Mouse (Mus musculus) left cerebral cortex, adult 18-20 months (tissue): ENCODE results near the gene 2310030G06Rik. TPM values are rescaled to one million over a fixed set of nuclear protein-coding genes. Genes with fewer than 3 reads are reported as not detected.

Experiments used
- DNase-seq, 2 experiments: peaks; one replicate each; pipeline ENCODE4 v3.0.0; 2021 to 2022; ENCODE audit warnings: low spot score in 2 of 2, mixed read lengths in 1 of 2
- total RNA-seq, 2 experiments: library from RNA; stranded (reverse); gene quantifications; 2 replicates each; pipeline ENCODE4 v1.2.3; 2021

The 2310030G06Rik gene
- total RNA-seq, 2 experiments from 2014 or later: 2.7 to 3.1 TPM

DNA sequence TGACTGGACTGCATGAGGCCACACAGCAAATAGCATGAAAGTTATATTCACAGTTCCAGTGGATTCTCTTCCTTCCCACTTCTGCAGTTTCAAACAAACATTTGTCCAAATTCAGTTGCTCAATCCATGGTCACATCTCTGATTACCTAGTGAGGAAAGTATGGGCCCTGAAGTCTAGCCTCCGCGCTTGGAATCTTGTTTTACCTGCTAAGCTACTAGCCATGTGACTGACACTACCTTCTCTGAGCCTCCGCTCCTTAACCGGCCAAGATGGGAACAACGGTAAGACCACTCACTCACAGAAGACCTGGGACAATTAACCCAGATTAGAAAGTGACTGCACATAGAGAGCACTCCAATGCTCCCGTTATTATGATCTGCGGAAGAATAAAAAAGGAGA lies 530 bp downstream of the 2310030G06Rik start:
- DNase-seq: no peak

DNA sequence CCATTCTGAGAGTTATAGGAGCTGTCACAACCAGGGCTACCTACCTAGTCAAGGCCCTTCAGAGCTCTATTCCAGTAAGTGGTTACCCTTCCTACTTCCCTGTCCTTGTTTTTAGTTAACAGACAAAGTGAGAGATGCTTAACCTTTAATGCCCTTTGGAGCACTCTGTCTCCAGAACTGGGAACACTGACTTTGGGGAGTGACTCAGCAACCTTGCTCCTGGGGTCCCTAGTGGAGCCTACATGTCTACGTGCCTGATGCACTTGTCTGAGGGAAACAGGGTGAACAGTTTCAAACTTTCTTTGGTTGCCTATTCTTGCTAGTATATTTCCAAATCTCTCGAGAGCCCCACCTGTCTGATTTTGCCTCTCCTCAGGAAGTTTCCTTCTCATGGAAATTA lies 3.6 kb downstream of the 2310030G06Rik start:
- no peak for DNase-seq

DNA sequence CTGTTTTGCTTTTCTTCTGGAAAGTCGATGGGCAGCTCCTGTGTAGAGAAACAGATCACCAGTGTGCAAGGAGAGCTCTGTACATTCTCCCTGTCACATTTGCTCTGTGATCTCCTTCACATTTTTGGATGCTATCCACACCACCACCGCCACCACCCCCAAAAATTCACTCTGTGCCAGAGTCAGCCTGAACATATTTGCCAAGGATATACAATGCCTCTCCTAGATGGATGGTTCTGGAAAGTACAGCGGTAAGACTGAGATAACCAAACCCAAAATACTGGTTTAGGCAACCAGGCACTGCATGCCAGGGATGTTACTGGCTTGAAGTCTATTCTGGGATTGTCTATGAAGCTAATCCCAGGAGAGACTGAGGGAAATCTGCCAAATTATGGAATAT lies 4.1 kb downstream of the 2310030G06Rik start:
- DNase-seq: no peak

DNA sequence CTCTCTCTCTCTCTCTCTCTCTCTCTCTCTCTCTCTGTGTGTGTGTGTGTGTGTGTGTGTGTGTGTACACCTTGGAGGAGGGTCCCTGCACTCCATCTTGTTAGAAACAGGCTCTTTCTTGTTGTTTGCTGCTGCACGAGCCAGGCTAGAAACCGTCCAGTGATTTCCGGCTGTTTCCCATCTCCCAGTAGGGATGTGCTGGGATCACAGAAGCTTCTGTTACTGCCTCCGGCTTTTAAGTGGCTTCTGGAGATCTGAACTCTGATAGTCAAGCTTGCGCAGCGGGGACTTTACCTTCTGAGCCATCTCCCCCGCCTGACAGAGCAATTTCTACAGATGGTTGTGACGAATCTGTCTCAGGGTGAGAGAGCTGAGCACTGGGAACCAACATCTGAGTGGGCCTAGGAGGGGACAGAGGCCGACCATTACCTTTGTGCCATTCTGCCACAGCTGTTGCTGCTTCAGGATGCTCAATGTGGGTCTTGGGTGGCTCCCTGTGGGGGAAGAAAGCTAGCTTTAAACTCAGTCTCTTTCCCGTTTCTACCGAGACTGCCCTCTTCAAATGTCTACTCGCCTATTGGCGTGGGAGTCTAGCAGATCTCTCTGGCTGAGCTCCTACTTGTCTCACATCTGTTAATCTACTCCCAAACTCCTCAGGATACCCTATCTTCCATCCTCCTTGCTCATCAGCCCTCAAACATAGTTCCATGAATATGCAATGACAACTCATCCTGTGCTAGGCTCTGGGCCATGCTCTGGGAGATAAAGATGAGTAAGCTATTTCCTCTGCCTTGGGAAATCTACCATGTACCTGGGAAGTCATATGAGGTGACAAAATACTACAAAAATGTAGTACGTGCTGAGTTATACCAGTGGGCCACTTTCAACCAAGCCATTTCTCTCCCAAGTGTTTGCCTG lies 5.2 kb downstream of the 2310030G06Rik start:
- DNase-seq: peak in 1 of 2 experiments; percentile 26

DNA sequence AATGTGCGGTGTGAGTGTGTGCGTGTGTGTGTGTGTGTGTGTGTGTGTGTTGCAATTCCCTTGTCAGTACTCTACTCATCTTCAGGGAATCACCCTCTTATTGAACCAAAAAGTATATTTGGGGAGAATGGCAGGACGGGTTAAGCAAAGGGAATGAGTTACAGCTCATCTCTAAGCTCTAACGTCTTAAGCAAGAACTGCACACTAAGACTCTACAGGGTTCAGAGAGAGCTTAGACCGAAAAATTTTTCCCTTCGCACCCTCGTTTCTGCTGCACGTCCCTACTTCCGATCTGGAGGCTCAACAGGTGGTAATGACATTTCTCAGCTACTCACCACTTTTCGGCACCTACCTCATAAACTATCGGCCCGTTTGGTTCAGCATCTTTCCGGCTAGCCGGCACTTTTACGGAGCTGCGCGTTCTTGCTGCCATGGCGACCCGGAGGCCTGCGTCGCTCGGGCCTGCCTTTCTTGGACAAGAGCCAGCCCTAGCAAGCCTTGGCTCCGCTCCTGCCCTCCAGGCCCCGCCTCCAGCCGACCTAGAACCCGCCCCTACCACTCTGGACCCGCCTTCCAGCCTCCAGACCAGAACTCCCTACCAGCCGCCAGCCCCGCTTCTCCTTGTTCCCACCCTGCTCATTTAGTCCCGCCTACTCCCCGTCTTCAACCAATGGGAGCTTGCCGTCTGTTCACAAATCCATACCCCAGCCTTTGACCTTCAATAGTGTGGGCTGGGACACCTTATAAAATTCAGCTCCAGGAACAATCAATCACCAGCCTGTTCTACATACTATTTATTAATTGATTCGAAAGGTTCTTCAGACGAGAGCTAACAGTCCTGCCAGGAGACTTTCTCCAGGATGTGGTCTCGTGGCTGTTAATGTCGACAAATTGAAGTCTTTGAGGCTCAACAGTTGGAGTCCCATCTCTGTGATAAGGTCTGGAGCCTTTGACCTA lies 7.1 kb downstream of the 2310030G06Rik start, which contains the start of gene Dixdc1:
TSS of gene Dixdc1 (minus strand) at position 604 of the 957 bp plus-strand sequence.
- peak; percentile 81 to 83 for DNase-seq

DNA sequence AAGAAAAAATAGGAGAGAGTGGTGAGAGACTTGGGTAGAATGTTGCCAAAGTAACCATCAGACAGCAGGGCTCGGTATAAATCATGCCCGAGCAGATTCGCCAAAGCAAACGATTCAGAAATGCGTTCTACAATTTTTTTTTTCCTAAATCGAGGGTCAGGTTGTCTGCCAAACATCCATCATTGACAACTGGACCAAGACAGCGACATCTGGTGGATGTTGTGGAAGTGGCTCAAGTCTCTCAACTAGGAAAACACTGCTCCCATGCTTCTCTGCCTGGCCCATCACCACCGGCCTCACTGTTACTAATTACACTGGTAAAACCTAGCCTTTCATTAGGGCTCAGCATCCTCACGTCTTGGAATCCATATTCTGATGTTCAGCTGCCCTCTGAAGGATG lies 11.3 kb downstream of the 2310030G06Rik start:
- peak; percentile 59 to 64 for DNase-seq

DNA sequence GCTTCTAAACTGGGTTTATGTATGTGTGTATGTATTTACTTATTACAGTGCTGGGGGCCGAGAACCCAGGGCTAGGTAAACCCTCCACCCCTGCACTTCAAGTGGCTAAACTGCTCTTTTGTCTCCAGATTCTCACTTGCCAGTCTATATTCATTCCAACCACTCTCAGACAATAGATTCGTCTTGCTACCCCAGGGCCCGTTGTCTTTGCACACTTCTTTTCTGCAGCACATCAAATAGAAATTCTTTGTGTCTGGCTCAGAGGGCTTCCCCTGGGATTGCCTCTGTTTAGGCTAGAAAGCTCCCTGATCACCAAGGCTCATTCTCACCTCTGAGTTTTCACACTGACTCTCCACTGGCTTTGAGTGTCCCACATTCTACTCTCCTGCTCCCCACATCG lies 13.8 kb downstream of the 2310030G06Rik start:
- no peak for DNase-seq

DNA sequence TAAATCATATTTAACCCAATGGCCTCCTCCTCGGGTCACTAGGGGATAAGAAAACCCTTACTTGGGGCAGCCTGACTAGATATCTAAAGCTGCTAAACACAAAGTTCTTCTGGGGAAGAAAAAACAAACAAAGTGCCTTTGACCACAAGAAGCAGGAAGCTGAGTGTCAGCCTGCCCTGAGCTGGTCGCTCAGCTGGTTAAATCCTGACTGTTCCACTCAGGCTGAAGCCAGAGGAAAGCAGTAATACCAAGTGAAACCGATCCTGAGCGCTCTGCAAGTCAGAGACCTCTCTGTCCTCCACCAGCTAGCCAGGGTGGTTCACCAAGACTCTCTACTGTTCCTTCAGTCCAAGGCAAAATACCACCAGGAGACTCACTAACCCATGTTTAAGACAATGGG lies 16.7 kb downstream of the 2310030G06Rik start:
- no peak for DNase-seq

DNA sequence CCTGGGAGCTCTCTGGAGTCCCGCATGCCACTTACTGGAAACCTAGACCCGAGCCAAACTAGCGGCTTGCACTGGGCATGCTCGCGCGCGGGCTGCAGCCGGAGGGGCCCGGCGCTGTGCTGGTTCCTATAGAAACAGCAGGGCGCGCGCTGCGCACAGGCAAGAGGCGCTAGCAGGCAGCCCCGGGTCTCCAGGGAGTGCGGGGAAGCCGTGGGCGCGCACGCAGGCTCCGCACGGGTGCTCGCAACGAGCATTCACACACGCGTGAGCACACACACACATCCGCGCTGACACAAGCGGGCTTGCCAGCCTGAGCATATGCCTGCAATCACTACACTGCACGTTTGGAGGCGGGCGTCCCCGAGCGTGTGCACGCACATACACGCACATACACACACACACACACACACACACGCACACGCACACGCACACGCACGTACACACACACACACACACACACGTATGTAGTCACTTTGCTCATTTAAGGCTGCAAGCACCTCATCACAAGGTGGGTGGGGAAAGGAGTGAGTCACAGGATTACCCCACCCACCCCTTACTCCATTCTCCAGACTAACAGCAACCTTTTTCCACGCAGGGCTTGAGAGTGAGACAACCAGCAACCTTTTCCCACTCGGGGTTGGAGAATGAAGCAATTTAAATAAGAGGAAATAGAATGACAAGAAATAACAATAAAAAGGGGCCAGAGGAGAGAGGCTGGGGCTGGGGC lies 18.2 kb downstream of the 2310030G06Rik start:
- DNase-seq: peak; percentile 79 to 89

DNA sequence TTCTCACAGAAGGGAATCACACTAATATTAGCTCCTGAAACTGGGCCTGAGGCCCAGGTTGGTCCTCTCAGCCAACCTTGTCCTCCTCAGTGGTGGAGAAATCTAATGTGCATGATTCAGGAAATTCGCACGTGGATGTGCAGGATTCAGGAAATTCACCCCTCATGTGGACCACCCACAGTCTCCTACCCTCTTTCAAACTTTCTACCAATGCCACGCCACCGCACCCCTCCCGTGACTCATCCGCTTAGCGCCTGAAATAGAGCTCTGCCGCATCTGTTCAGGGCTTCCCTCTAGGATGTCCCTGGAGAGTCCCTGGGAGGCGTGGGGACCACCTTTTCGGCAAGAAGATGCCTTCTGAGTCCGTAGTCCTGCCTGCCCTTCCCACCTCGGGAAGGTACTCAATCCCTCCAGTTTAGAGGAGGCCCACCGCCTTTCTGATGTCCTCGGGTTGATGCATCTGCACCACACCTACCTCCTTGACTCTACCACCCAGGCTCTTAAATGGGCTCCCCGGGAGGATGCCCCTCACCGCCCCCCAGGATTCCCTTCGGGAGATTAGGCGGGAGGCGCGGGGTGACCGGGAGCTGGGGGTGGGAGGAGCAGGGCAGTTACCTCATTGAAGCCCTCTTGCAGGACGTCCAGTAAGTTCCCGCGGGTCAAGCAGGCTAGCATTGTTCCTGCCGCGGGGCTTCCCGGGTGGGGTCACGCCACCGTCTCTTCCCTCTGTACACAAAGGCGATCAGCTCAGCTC lies 19.0 kb downstream of the 2310030G06Rik start:
- DNase-seq: peak; percentile 78 to 80

DNA sequence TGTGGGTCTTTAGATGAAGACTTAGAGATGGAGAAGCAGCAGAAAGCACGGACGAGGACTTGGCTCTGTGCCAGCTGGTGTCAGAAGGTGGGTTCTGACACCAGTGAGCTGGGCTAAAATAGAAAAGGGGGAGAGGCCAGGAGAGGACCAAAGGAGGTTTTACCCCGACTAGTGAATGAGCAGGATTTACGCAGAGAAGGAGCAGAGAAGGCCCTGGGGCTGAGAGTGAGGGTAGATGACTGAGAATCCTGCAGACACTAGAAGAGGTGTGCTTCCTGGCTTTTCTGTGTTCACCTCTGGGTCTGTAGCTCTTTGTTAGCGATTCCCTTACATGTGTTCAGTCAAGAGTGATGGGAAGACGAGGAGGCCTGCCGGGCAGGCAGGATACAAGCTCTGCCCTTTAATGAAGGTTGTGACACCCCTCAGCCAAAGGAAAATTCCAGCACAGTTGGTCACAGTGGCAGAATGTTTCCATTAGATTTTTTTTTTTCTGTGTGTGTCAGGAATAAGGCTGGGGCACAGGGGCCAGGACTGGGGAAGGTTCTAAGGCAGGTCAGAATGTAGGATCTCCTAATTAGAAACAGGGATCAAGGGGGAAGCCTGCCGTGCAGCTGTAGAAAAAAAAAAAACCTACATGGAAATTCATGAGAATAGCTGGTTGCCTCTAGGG lies 20.3 kb downstream of the 2310030G06Rik start:
- no peak for DNase-seq

DNA sequence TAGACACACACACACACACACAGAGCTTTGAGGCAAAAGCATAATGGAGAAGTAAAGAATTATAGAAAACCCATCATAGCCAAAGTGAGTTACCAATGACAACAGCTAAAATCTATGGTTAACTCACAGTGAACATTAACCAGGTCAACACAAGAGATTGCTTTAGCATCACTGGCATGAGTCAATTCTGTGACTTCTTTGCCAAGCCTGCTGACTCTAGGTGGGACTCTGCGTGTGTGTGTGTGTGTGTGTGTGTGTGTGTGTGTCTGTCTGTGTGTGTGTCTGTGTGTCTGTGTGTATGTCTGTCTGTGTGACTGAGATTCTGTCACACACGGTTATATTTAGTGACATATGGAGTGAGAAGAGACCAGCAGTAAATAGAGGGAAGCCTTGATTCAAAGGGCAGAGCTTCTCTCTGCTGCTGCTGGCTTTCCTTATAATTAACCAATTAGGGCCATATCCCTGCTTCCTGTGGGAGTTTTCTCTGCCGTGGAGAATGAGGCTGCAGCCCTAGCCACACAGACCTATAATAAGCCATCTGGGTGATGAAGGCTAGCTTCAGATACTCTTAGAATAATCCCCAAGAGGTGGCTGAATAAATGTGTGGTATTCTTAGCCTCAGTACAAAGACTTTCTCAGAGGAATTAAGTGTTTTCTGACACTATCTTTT lies 21.5 kb downstream of the 2310030G06Rik start:
- DNase-seq: no peak

DNA sequence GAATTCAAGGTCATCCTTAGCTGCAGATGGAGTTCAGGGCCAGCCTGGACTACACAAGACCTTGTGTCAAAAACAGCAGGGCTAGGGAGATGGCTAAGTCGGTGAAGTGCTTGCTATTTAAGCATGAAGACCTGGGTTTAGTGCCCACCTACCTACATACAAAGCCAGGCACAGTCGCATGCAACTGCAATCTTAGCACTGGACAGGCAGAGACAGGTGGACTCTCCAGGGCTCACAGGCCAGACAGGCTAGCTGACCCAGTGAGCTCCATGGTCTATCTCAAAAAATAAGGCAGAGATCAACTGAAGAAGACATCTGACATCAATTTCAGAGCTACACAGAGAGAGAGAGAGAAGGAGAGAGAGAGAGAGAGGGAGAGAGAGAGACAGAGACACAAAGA lies 22.2 kb downstream of the 2310030G06Rik start:
- DNase-seq: no peak

DNA sequence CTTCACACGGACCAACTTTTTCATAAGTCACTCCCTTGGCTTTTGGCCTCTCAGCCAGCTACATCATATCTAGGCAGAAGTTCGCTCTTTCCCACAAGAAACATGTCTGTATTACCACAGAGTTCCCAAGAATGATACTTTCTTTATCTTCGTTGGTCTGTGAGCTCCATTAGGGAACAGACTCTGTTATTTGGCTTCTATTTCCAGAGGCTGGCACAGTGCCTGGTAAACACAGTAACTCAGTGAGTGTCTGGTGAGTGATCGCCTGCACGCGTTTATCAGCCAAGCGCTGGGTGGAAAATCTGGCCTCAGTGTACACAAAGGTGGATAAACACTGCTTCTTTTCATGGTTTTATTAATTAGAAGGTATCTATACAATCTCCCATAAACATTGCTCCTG lies 22.9 kb downstream of the 2310030G06Rik start:
- peak in 1 of 2 experiments; percentile 38 for DNase-seq

DNA sequence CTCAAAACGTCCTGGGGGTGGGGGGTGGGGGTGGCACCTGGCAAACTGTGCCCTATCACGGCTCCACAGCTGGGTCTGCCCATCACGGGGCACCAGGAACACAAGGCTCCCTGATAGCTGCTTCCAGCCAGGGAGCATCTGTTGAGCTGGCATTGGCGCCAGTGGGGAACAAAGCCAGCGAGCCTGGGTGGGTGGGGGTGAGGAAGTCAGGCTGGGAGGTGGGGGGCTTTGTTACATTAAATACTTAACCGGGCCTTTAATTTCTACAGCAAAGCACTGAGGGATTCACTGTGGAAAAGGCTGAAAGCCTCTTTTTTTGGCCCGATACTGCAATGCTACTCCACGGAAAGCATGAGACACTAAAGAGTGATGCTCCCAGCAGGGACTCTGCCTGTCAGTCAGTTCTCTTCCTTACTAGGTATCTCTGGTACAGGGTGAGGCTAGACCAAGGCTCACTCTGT lies 23.9 kb downstream of the 2310030G06Rik start:
- DNase-seq: no peak

DNA sequence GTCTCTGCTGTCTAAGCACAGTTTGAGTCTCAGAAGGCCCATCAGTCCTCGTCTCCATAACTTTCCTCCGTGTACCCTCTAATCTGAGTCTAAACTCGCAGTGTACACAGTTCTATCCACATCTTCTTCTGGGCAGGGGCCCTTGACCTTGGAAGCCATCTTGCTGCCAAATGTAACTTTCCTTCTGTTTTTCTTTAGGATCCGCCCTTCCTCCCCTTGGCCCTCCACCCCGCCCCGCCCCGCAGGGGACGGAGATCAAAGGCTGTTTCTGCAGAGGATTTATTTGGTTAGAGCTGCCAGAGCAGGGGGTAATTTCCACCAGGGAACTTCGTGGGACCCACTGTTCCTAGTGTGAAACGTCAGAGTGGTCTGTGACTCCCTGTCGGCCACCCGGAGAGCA lies 25.3 kb downstream of the 2310030G06Rik start:
- no peak for DNase-seq

DNA sequence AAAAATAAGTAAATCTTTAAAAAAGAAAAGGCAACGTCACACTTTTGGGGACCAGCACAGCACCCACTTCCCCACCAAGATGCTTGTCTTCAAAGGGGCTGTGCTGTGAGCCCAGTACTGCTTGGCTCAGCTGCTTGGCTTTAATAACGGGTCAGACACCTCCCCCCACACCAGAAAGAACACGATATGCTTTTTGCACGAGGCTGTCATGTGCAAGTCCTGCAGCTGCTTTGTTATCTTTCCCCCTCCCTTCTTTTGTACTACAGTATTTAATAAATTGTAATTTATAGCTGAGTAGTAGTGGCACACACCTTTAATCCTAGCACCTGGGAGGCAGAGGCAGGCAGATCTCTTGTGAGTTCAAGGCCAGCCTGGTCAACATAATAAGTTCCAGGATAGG lies 27.5 kb downstream of the 2310030G06Rik start:
- DNase-seq: no peak

DNA sequence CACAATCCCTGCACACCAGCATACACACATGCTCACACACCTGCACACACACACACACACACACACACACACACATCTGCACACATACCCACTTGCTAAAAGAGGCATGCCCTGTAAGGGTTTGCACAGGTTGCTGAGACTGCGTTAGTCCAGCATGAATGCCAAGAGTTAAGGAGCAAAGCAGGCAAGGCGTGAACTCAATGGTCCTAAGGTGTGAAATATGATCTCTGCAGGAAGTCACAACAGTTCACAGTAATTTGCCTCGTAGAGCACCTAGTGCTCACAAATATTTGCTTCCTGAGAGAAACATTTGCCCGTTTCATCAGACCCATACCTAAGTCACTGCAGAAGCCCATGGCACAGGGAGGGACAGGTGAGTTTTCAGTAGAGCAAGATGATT lies 32.1 kb downstream of the 2310030G06Rik start:
- DNase-seq: no peak

DNA sequence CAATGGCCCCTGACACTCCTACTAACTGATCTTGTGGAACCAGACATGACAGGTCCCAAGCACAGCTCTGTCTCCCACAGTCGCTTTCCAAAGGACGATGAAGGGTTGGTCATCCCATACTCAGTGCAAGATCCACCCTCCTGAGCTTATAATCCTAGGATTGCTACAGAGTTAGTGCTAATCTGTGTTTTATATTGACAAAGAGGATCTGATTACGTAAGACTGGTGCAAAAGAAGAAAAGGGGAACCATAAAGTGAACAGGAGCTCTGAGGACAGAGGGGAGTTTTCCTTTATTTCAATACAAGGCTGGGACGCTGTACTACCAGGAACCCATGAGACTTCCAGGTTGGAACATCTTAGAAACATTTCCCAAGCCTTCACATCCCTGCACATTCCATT lies 35.0 kb downstream of the 2310030G06Rik start:
- DNase-seq: no peak
